Mouse (Mus musculus): ENCODE results near the gene Hist1h2ah.

DNA sequence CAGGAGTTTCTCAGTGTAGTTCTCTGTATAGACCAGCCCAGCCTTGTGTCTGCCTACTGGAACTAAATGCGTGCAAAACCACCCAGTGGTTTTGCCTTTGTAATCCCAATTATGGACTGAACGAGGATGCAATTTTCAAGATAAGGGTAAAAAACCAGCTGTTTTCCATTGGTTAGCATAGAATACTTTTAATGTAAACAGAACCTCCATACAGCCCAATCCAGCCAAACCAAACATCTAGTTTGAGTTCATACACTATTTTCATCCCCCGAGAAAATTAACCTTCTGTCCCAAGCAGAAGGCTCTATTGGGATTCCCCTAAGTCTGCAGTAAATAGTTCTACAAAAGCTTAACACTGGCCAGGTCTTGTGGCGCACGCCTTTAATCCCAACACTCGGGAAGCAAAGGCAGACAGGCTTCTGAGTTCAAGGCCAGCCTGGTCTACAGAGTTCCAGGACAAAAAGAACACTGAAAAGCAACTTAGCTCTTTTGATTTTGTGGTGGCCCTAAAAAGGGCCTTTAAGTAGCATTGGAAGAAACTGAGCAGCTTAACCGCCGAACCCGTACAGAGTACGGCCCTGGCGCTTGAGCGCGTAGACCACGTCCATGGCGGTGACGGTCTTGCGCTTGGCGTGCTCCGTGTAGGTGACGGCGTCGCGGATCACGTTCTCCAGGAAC, 5.2 kb upstream of the Hist1h2ah start:
- TF ChIP-seq CTCF (IDR thresholded peaks at IDR 0.05; ENCODE audit: low read depth) = no peak
- TF ChIP-seq EP300 (IDR thresholded peaks at IDR 0.05; ENCODE audit: low read depth) = no peak

Data from heart, postnatal 0 days (tissue).